Mouse (Mus musculus) hindbrain, embryonic 13.5 days (tissue): ENCODE data around the gene Dnaic1. TPM values are rescaled to one million over a fixed set of nuclear protein-coding genes. Genes with fewer than 3 reads are reported as not detected.

Experiments used
- ATAC-seq: fragments of 200-750 bp; cut with Nextera tagmentation; 2 replicates; pipeline ENCODE4 v1.8.0; 2017; ENCODE audit warnings: moderate TSS enrichment; ENCODE audit not compliant: low FRiP score
- H3K27ac ChIP-seq: fragments of 300-500 bp; sonication (generic); 2 replicates; pipeline ENCODE4 v1.5.1; 2015; ENCODE audit warnings: inconsistent platforms, mild to moderate bottlenecking, moderate library complexity
- H3K27me3 ChIP-seq: fragments of 300-500 bp; sonication (generic); 2 replicates; pipeline ENCODE4 v1.6.1; 2015; ENCODE audit warnings: mild to moderate bottlenecking, inconsistent platforms
- H3K36me3 ChIP-seq: fragments of 300-500 bp; sonication (generic); 2 replicates; pipeline ENCODE4 v1.6.1; 2015; ENCODE audit warnings: mild to moderate bottlenecking, inconsistent platforms
- H3K4me1 ChIP-seq: fragments of 300-500 bp; sonication (generic); replicated peaks from 2 replicates; pipeline ENCODE4 v1.6.1; 2015; ENCODE audit warnings: inconsistent platforms
- H3K4me2 ChIP-seq: fragments of 300-500 bp; sonication (generic); 2 replicates; pipeline ENCODE4 v1.6.1; 2015; ENCODE audit warnings: inconsistent platforms, mild to moderate bottlenecking, moderate library complexity
- H3K4me3 ChIP-seq: fragments of 300-500 bp; sonication (generic); 2 replicates; pipeline ENCODE4 v1.5.1; 2015; ENCODE audit warnings: mild to moderate bottlenecking, inconsistent platforms
- H3K9ac ChIP-seq: fragments of 300-500 bp; sonication (generic); 2 replicates; pipeline ENCODE4 v1.6.1; 2015; ENCODE audit warnings: mild to moderate bottlenecking, inconsistent platforms
- H3K9me3 ChIP-seq: fragments of 300-500 bp; sonication (generic); 2 replicates; pipeline ENCODE4 v1.6.1; 2016; ENCODE audit warnings: inconsistent platforms
- WGBS: fragments of 180-500 bp; shearing (Covaris S2); methylation state at CpG from one replicate; pipeline ENCODE4 v1.1.7; 2015; 5-methylcytosine and 5-hydroxymethylcytosine counted together
- polyA plus RNA-seq: library from polyadenylated mRNA; unstranded; fragments of >200 nt; fragmentation: Nextera tagmentation; extraction: Ambion mirVana; gene quantifications from 2 replicates; pipeline ENCODE4 v1.2.1, GENCODE M21; 2015

Dnaic1 gene
- polyA plus RNA-seq, 1 experiment from 2014 or later = 3.2 TPM

GRCm38 (mm10) chr4:41639214-41639841 lies 69.8 kb downstream of the Dnaic1 start:
- H3K36me3 ChIP-seq = peaks cover 6% of the 10 kb centered on the region
- no peaks in the 10 kb centered on the region for H3K27me3 ChIP-seq
- peak overlapping the region; percentile 75 for H3K4me3 ChIP-seq
- peak overlapping the region; percentile 85 for H3K4me2 ChIP-seq
- peak overlapping the region; percentile 96 for H3K9ac ChIP-seq
- H3K27ac ChIP-seq = peak overlapping the region; percentile 94
- H3K4me1 ChIP-seq = peaks cover 48% of the 10 kb centered on the region
- no peaks in the 10 kb centered on the region for H3K9me3 ChIP-seq
- 7% methylated on average over 10 of the region's 10 CpGs for WGBS
- peak; percentile 32; the same call in 1 of the 2 replicates for ATAC-seq

- Histone ChIP-seq H3K27me3 (no peaks in the 10 kb centered on the region), H3K4me2 (peak within 1 kb of the TSS; percentile 85), H3K4me1 (peaks cover 48% of the 10 kb centered on the region), H3K27ac (peak within 1 kb of the TSS; percentile 94), H3K9ac (peak within 1 kb of the TSS; percentile 96), H3K4me3 (peak within 1 kb of the TSS; percentile 75), H3K36me3 (peaks cover 6% of the 10 kb centered on the region), H3K9me3 (no peaks in the 10 kb centered on the region)
- WGBS = under 1% methylated on average over 67 of the region's 74 CpGs
- peak; percentile 92 for ATAC-seq
Measured at GRCm38 (mm10) chr4:41639913-41640507, 70.4 kb downstream of the Dnaic1 start, which contains the start of gene Enho. Gene Enho, minus strand, starts transcription at chr4:41640324.

GRCm38 (mm10) chr4:41641199-41641822 lies 71.7 kb downstream of the Dnaic1 start:
- ATAC-seq = no peak
- Histone ChIP-seq H3K4me2 (no peak overlapping the region), H3K27ac (no peak overlapping the region), H3K9ac (no peak overlapping the region), H3K36me3 (peaks cover 6% of the 10 kb centered on the region), H3K27me3 (no peaks in the 10 kb centered on the region), H3K4me1 (peaks cover 36% of the 10 kb centered on the region), H3K9me3 (no peaks in the 10 kb centered on the region), H3K4me3 (no peak overlapping the region)
- WGBS = 75% methylated on average over 6 of the region's 6 CpGs

- H3K27me3 ChIP-seq = no peaks in the 10 kb centered on the region
- 32% methylated on average over 5 of the region's 5 CpGs for WGBS
Measured at GRCm38 (mm10) chr4:41645488-41645887, 75.9 kb downstream of the Dnaic1 start.

GRCm38 (mm10) chr4:41648157-41648556 lies 78.6 kb downstream of the Dnaic1 start:
- no peak for ATAC-seq
- Histone ChIP-seq H3K4me2 (no peak overlapping the region), H3K9me3 (no peaks in the 10 kb centered on the region), H3K4me3 (no peak overlapping the region), H3K9ac (no peak overlapping the region), H3K36me3 (no peaks in the 10 kb centered on the region), H3K4me1 (peaks cover 12% of the 10 kb centered on the region; the same call in 1 of the 2 replicates), H3K27ac (no peak overlapping the region), H3K27me3 (no peaks in the 10 kb centered on the region)
- WGBS = 16% methylated on average over 4 of the region's 4 CpGs

More at GRCm38 (mm10) chr4:41645488-41645887, 75.9 kb downstream of the Dnaic1 start:
- H3K27ac ChIP-seq = no peak overlapping the region
- no peak overlapping the region for H3K9ac ChIP-seq
- ATAC-seq = no peak
- no peaks in the 10 kb centered on the region for H3K9me3 ChIP-seq
- H3K36me3 ChIP-seq = no peaks in the 10 kb centered on the region
- no peak overlapping the region for H3K4me3 ChIP-seq
- H3K4me2 ChIP-seq = no peak overlapping the region
- peaks cover 10% of the 10 kb centered on the region for H3K4me1 ChIP-seq

GRCm38 (mm10) chr4:41648627-41649026 lies 79.1 kb downstream of the Dnaic1 start:
- no peak overlapping the region for H3K4me3 ChIP-seq
- 66% methylated on average over 7 of the region's 7 CpGs for WGBS
- no peak overlapping the region for H3K9ac ChIP-seq
- no peak for ATAC-seq
- no peaks in the 10 kb centered on the region for H3K9me3 ChIP-seq
- peaks cover 15% of the 10 kb centered on the region; the same call in 1 of the 2 replicates for H3K4me1 ChIP-seq
- H3K27ac ChIP-seq = no peak overlapping the region
- H3K36me3 ChIP-seq = no peaks in the 10 kb centered on the region
- H3K4me2 ChIP-seq = no peak overlapping the region
- H3K27me3 ChIP-seq = no peaks in the 10 kb centered on the region

GRCm38 (mm10) chr4:41653296-41653695 lies 83.7 kb downstream of the Dnaic1 start:
- H3K4me3 ChIP-seq = no peak overlapping the region
- peaks cover 13% of the 10 kb centered on the region for H3K36me3 ChIP-seq
- H3K27ac ChIP-seq = no peak overlapping the region
- peaks cover 21% of the 10 kb centered on the region for H3K4me1 ChIP-seq
- no peaks in the 10 kb centered on the region for H3K27me3 ChIP-seq
- WGBS = 41% methylated on average over 6 of the region's 6 CpGs
- peak; percentile 47; the same call in 1 of the 2 replicates for ATAC-seq
- H3K4me2 ChIP-seq = no peak overlapping the region
- no peaks in the 10 kb centered on the region for H3K9me3 ChIP-seq
- H3K9ac ChIP-seq = no peak overlapping the region

- H3K4me3 ChIP-seq = no peak overlapping the region
- no peak overlapping the region for H3K4me2 ChIP-seq
- peak overlapping the region; percentile 26 for H3K27ac ChIP-seq
- H3K9me3 ChIP-seq = no peaks in the 10 kb centered on the region
- peaks cover 14% of the 10 kb centered on the region for H3K36me3 ChIP-seq
- peaks cover 21% of the 10 kb centered on the region for H3K4me1 ChIP-seq
- H3K27me3 ChIP-seq = no peaks in the 10 kb centered on the region
- H3K9ac ChIP-seq = no peak overlapping the region
- ATAC-seq = 0 out of 2 replicates have a peak, but pooled peaks have one; percentile 11
- WGBS = 58% methylated on average over 6 of the region's 6 CpGs
Measured at GRCm38 (mm10) chr4:41653730-41654129, 84.2 kb downstream of the Dnaic1 start.

- no peaks in the 10 kb centered on the region for H3K27me3 ChIP-seq
- no peak for ATAC-seq
- H3K27ac ChIP-seq = peak overlapping the region; percentile 26; the same call in 1 of the 2 replicates
- H3K36me3 ChIP-seq = peaks cover 18% of the 10 kb centered on the region
- peaks cover 25% of the 10 kb centered on the region for H3K4me1 ChIP-seq
- WGBS = 13% methylated on average over 7 of the region's 7 CpGs
- no peak overlapping the region for H3K9ac ChIP-seq
- H3K4me3 ChIP-seq = no peak overlapping the region
- H3K9me3 ChIP-seq = no peaks in the 10 kb centered on the region
- H3K4me2 ChIP-seq = no peak overlapping the region
Measured at GRCm38 (mm10) chr4:41654217-41654616, 84.6 kb downstream of the Dnaic1 start.

GRCm38 (mm10) chr4:41655525-41655924 lies 86.0 kb downstream of the Dnaic1 start:
- WGBS = 96% methylated on average over 2 of the region's 2 CpGs
- H3K9ac ChIP-seq = no peak overlapping the region
- ATAC-seq = no peak

GRCm38 (mm10) chr4:41658566-41659384 lies 89.2 kb downstream of the Dnaic1 start:
- Histone ChIP-seq H3K4me2 (no peak overlapping the region), H3K9ac (peak overlapping the region; percentile 56), H3K4me1 (peaks cover 64% of the 10 kb centered on the region), H3K27ac (peak overlapping the region; percentile 52), H3K36me3 (peaks cover 18% of the 10 kb centered on the region), H3K9me3 (no peaks in the 10 kb centered on the region), H3K4me3 (no peak overlapping the region), H3K27me3 (no peaks in the 10 kb centered on the region)
- ATAC-seq = no peak
- WGBS = 15% methylated on average over 17 of the region's 25 CpGs

More at GRCm38 (mm10) chr4:41655525-41655924, 86.0 kb downstream of the Dnaic1 start:
- peaks cover 18% of the 10 kb centered on the region for H3K36me3 ChIP-seq
- H3K4me3 ChIP-seq = no peak overlapping the region
- H3K27ac ChIP-seq = no peak overlapping the region
- no peak overlapping the region for H3K4me2 ChIP-seq
- no peaks in the 10 kb centered on the region for H3K9me3 ChIP-seq
- peaks cover 38% of the 10 kb centered on the region for H3K4me1 ChIP-seq
- no peaks in the 10 kb centered on the region for H3K27me3 ChIP-seq

GRCm38 (mm10) chr4:41659556-41659955 lies 90.0 kb downstream of the Dnaic1 start:
- peaks cover 68% of the 10 kb centered on the region for H3K4me1 ChIP-seq
- no peaks in the 10 kb centered on the region for H3K9me3 ChIP-seq
- H3K27ac ChIP-seq = no peak overlapping the region
- no peak overlapping the region for H3K4me3 ChIP-seq
- H3K27me3 ChIP-seq = no peaks in the 10 kb centered on the region
- peak overlapping the region; percentile 56; the same call in 1 of the 2 replicates for H3K9ac ChIP-seq
- peaks cover 23% of the 10 kb centered on the region for H3K36me3 ChIP-seq
- no peak for ATAC-seq
- 48% methylated on average over 13 of the region's 13 CpGs for WGBS
- no peak overlapping the region for H3K4me2 ChIP-seq
